Mouse (Mus musculus) left cerebral cortex, postnatal 25 days (tissue): ENCODE measurements at regions not wholly inside any gene's neighbourhood (a gene's known extent, or its start where the extent isn't known, plus 50 kb on each side); places are given as distances from the start of the nearest gene placed in this dataset.
"Not testable (repeated sequence)": the region's sequence is repeated elsewhere in the genome, so short reads cannot be mapped to it uniquely, and the experiment has no call there.

Source experiments
- DNase-seq, 2 experiments: peaks; one replicate each; pipeline ENCODE4 v3.0.0; 2022; ENCODE audit warnings: low spot score in 2 of 2, mixed read lengths in 1 of 2
- intact Hi-C: fragments of 180-260 bp; cut with DNase I; formaldehyde crosslinking; loops from one replicate; pipeline ENCODE4 v1.15.1; 2025

DNA sequence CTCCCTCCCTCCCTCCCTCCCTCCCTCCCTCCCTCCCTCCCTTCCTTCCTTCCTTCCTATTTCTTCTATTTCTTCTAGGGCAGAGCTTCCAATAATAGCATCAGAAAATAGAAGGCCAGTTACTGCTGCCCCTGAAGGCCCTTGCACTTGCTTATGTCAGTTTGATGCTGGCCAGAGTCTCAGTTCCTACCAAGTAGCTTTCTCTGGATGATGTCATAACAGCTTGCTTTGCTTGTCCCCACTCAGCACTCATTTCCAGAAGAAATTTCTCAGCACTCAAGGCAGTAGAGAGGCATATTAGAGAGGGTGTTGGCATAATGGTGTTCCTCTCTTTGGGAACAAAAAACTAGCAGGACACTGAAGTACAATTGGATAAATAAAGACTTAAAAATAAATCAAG lies 811.6 kb upstream of the 4930444P10Rik start:
- intact Hi-C loops, result no loop called here
- no peak for DNase-seq

DNA sequence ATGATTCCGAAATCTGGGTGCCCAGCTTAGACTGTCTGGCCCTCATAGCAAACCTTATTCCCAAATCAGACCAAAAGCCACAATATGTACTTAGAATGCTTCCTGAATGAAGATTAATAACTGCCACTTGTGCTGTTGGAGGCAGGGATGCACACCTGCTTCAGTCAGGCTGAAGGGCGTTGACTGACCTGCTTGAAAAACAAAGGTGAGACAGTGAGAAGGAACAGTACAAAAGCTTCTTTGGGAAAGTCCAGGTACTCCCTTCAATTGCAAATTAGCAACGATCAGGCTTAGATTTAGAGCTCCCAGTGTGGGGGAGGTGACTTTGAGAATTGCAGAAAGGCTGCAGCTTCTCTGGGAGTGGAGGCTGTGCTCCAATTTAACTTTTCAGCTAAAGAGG lies 775.3 kb upstream of the 4930444P10Rik start:
- DNase-seq, intact Hi-C loops: not testable (repeated sequence)

DNA sequence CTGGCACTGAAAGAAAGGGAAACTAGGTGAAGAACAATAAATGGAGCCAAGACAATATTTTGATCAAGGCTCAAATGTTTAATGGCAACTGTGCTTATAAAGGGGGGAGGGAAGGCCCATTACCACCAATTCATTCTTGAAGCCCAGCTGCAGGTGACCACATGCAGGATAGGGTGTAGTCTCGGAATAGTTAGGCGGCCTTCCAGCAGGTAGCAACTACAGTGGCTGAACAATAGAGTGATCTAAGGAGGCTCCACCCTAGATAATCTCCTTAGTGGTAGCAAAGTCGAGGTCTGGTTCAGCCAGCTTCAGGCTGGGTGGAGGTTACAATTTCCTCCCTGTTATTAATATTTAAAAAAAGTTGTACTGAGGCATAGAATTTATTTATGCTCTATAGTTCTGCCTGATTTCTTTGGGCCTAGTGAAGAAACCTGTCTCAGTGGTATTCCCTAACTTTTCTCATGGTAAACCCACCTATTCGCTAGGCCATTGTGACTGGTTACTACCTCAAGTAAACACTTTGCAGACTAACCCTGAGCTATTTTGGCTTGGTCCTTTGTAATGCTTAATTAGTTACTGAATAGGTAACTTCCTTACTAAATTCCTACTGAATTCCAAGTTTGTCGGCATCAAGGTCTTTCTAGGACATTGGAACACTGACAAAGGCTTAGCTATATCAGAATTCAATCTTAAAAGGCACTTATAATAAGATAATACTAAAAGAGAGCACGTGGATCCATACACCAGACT lies 774.1 kb upstream of the 4930444P10Rik start:
- DNase-seq, intact Hi-C loops: not testable (repeated sequence)

DNA sequence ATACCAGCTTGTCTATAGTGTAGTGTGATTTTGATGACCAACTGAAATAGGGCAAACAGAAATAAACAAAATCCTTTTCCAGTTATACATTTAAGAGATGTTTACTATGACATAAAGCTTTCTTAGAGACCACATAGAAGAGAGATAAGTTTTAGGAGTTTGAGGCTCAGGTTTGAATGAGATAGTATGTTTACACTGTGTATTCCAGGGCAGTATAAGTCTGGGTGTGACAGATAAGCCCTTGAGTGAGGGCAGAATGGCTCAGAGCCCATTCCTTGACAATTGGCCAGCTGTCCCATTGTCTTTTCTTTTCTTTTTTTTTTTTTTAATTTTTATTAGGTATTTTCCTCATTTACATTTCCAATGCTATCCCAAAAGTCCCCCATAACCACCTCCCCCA lies 744.0 kb upstream of the 4930444P10Rik start:
- intact Hi-C loops, result no loop called here

DNA sequence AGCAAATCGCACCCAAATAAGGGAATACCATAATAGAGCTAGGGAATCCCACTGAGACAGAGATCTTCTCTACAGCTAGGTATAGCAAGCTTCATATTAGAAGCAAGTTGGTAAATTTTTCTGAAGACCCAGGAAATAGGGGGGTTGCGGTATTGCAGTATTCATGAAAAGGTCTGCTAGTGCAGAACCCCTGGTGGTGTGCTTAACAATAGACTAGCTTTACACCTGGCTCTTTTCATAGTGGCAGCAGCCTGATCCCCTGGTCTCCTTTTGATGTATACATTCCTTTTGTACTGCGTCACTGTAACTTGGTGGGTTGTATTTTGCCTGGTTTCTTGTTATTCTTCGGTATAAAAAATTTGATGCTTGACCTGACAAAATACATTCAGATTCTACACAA lies 731.6 kb upstream of the 4930444P10Rik start:
- intact Hi-C loops, DNase-seq: not testable (repeated sequence)

More for the DNA sequence above, 744.0 kb upstream of the 4930444P10Rik start:
- DNase-seq, result no peak

DNA sequence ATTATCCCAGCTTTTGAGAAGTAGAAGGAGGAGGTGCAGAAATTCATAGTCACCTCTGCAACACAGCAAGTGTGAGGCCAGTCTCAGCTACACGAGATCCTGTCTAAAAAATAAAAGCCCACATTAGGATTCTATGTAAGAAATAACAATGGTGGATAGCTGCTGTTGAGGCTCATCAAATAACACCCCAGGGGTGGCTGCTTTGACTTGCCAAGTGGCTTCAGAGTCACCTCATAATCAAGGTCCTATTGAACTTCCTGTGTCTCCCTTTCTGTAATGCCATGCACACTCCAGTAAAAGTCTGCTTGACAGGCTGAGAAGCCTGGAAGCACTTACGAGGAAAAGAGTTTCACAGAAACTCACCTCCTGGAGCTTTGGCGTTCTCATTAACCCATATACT lies 730.9 kb upstream of the 4930444P10Rik start:
- DNase-seq, result no peak
- intact Hi-C loops, result no loop called here

DNA sequence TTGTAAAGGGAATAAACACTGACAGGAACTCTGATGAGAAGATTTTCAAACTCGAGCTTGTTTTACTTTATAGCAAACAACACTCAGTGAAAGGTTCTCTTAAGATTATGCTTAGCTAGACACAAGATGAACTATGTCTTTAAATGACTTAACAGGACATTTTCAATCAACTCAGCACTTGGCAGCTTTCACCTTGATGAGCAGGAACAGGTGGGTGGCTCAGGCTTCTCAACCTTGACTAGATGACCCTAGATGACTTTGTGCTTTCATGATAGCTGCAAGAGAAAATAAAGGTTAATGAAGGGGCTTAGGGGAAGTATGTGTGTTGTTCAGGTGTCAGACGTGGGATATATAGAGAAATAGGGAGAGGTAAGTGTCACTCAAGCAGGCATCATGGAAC lies 728.1 kb upstream of the 4930444P10Rik start:
- intact Hi-C loops, result no loop called here
- DNase-seq, result no peak

DNA sequence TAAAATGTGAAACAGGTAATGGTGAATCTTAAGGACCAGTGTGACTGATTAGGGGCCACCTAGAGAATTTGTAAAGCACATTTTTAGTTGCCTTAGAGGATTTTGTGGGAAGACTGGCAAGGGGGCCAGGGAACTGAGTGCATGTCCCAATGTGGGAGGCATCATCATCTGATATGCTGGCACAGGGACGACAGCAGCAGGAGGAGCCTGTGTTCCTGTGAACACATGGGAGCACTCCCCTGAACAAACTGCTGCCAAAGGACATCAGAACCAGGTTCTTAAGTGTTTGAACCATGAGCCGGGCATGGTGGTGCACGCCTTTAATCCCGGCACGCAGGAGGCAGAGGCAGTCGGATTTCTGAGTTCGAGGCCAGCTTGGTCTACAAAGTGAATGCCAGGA lies 723.4 kb upstream of the 4930444P10Rik start:
- peak in 1 of 2 experiments; percentile 14 for DNase-seq
- intact Hi-C loops, result loop anchor here (10.0 kb wide), 1 partner anchor 98 kb away; no protein-coding TSS in a partner anchor

DNA sequence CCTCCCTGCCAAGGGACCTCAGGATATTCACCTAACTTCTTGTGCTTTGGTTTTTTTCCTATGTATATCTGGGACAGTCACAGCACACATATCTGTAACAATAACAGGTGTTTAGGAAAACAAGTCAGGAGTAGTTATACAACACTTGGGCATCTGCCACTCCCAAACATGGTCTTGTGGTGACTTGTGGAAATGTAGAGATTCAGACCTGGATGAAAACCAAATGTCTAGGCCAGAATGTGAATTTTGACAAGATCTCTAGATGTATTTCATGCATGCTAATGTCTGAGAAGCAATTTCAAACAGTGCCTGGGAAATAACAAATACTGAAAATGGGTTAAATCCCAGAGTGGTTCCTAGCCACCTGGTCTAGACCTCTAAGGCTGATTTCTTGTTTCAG lies 722.6 kb upstream of the 4930444P10Rik start:
- intact Hi-C loops, result loop anchor here (10.0 kb wide), 1 partner anchor 99 kb away; no protein-coding TSS in a partner anchor
- DNase-seq, result no peak

DNA sequence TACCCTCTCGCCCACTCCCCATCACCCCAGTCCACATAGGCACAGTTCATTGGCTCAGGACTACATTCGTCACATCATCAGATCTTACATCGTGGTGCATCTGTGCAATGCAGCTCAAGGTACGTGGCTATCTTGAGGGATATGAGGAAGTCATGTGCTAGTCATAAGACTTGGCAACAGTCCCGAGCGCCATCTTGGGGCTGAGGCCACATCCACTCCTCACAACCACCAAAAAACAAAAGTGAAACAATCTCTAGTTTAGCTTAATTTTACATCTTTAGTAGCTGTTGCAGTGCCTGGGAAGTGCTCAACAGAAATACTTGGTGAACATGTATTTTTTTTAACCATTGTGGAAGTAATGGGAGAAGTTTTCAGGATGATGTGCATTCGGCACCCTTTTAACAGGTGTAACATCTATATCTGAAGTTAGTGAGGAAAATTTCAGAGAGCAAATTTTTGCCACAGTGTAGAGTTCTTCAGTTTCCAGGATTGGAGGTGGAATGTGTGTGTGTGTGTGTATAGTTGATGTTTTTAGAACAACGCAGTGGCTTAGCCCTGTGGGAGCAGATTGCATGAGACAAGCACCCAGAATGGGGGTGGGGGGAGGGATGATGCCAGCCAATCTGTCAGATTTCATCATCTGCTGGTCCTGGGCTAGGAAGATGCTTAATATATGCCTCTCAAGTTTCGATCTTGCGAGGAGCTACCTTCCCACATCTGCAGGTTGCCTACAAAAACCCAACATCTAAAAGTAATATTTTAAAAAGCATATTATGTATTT lies 716.4 kb upstream of the 4930444P10Rik start:
- DNase-seq, result peak in 1 of 2 experiments; percentile 59
- intact Hi-C loops, result loop anchor here (5.0 to 10.0 kb wide), 3 partner anchors 105 to 308 kb away; no protein-coding TSS in a partner anchor

DNA sequence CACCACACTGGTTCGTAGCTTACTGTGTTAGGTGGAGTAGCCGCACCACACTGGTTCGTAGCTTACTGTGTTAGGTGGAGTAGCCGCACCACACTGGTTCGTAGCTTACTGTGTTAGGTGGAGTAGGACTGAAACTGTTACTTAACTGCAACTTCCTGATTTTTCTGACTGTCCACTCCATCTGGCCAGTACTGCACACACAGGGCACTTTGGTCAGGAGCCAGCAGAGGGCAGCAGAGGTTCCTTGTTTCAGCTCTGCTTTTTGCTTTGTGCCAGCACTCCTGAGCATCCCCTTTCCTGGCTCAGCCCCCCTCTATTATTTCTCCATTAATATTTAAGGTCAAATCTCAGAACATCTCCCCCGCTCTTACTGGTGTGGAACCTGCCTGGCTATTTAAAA lies 705.2 kb upstream of the 4930444P10Rik start:
- intact Hi-C loops, result loop anchor here (1.0 kb wide), 1 partner anchor 325 kb away; no protein-coding TSS in a partner anchor

DNA sequence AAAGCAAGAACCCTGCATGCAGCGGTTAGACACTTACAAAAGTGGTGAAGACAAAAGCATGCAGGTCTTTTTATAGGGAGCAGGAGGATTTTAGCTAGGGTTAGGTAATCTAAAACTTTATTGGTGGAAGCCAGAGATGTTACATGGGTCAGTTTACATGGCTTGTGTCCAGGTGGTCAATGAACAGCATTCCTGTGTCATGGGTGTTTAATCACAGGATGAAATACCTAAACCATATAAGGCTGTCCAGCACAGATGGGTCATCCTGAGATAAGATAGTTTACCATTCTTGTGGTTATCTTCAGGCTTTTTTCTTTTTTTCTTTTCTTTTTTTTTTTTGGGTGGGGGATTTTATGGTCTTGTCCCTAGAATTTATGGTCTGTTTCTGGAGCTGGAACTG lies 703.3 kb upstream of the 4930444P10Rik start:
- intact Hi-C loops, result no loop called here
- DNase-seq, result no peak

More for the DNA sequence above, 705.2 kb upstream of the 4930444P10Rik start:
- peak; percentile 83 to 88 for DNase-seq

DNA sequence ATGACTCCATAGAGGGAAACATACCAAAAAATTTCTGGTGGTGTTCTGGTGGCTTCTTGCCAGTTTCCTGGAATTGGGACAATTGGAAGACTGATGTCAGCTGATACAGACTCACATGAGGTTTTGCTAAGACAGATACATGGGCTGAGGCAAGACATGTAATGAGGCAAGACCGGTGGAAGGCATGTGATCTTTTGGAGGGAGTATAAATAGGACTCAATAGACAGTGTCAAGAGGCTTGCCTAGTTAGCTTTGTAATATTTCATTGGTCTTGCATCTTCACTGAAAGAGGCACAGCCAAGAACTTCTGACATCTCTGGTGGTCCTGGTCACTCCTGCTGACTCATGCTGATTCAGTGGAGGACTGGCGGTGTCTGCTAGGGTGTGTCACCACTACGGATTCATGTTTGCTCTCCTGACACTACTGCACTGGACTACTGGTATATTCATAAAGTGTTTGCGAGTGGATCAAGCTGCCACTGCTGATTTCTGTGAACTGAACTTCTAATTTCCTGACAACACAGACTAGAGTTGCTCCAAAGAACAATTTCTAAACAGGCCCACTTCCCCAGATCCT lies 697.7 kb upstream of the 4930444P10Rik start:
- intact Hi-C loops, result no loop called here
- no peak for DNase-seq

DNA sequence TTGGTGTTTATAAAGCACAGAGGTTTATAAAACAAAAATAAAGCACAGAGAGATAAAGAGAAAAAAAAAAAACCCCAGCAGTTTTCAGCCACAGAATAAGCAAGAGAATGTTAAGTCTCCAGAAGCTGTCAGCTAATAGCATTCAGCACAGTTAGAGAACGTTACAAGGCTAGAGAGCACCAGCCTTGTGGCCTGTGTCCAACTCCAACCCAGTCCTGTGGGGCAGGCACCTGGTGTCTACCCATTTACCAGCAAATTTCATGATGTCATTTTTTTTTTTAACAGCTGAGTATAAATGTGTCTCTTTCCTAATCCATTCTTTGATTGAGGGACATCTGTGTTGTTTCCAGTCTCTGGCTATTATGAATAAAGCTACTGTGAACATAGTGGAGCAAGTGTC lies 686.7 kb upstream of the 4930444P10Rik start:
- DNase-seq, result no peak
- intact Hi-C loops, result no loop called here

DNA sequence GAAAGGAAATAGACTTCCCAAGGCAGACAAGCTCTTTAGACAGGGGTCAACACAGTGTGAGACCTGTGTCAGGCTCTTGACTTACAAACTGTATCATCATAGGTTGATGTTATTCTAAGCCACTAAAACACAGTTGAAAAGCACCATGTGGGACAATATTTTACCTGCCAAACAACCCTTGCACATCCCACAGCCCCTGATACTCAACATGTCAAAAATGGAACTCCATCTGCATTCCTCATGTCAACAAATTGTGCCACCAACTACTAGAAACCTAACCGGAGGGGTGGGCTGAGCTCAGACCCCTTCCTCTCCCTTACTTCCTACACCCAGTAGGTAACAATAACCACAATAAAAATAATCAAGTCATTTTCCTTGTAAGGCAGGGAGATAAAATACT lies 667.8 kb upstream of the 4930444P10Rik start:
- DNase-seq, result no peak
- intact Hi-C loops, result no loop called here
